Mouse (Mus musculus) embryonic facial prominence, embryonic 13.5 days (tissue): ENCODE data around the gene Diaph3. TPM values are rescaled to one million over a fixed set of nuclear protein-coding genes. Genes with fewer than 3 reads are reported as not detected.
"Not testable (repeated sequence)": the region's sequence is repeated elsewhere in the genome, so short reads cannot be mapped to it uniquely, and the experiment has no call there.

Experiments used
- ATAC-seq: fragments of 200-750 bp; cut with Nextera tagmentation; 2 replicates; pipeline ENCODE4 v1.8.0; 2017; ENCODE audit warnings: low read depth; ENCODE audit not compliant: insufficient number of reproducible peaks, insufficient read depth, low FRiP score, low TSS enrichment
- H3K27ac ChIP-seq: fragments of 300-500 bp; sonication (generic); 2 replicates; pipeline ENCODE4 v1.5.1; 2015; ENCODE audit warnings: moderate library complexity, mild to moderate bottlenecking, inconsistent platforms
- H3K27me3 ChIP-seq: fragments of 300-500 bp; sonication (generic); 2 replicates; pipeline ENCODE4 v1.6.1; 2015; ENCODE audit warnings: mild to moderate bottlenecking, inconsistent platforms
- H3K36me3 ChIP-seq: fragments of 300-500 bp; sonication (generic); 2 replicates; pipeline ENCODE4 v1.6.1; 2015; ENCODE audit warnings: mild to moderate bottlenecking, inconsistent platforms
- H3K4me1 ChIP-seq: fragments of 300-500 bp; sonication (generic); 2 replicates; pipeline ENCODE4 v1.6.1; 2015; ENCODE audit warnings: inconsistent platforms
- H3K4me2 ChIP-seq: fragments of 300-500 bp; sonication (generic); 2 replicates; pipeline ENCODE4 v1.6.1; 2015; ENCODE audit warnings: moderate library complexity, mild to moderate bottlenecking, inconsistent platforms
- H3K4me3 ChIP-seq: fragments of 300-500 bp; sonication (generic); 2 replicates; pipeline ENCODE4 v1.5.1; 2015; ENCODE audit warnings: mild to moderate bottlenecking, inconsistent platforms
- H3K9ac ChIP-seq: fragments of 300-500 bp; sonication (generic); 2 replicates; pipeline ENCODE4 v1.6.1; 2015; ENCODE audit warnings: mild to moderate bottlenecking, inconsistent platforms
- H3K9me3 ChIP-seq: fragments of 300-500 bp; sonication (generic); 2 replicates; pipeline ENCODE4 v1.6.1; 2016; ENCODE audit warnings: inconsistent platforms
- WGBS: fragments of 180-500 bp; shearing (Covaris S2); methylation state at CpG from one replicate; pipeline ENCODE4 v1.1.7; 2015; ENCODE audit warnings: mixed read lengths; 5-methylcytosine and 5-hydroxymethylcytosine counted together
- polyA plus RNA-seq: library from polyadenylated mRNA; unstranded; fragments of >200 nt; fragmentation: Nextera tagmentation; extraction: Ambion mirVana; gene quantifications from 2 replicates; pipeline ENCODE4 v1.2.1, GENCODE M21; 2015

Diaph3 gene
- polyA plus RNA-seq, 1 experiment from 2014 or later = 14.8 TPM

GRCm38 (mm10) chr14:87123091-87123490 is 17.9 kb downstream of the Diaph3 start:
- H3K4me3 ChIP-seq = no peak overlapping the region
- no peak overlapping the region for H3K27ac ChIP-seq
- WGBS = 89% methylated on average over 15 of the region's 15 CpGs
- peaks cover 8% of the 10 kb centered on the region; the same call in 1 of the 2 replicates for H3K4me1 ChIP-seq
- no peak for ATAC-seq
- H3K4me2 ChIP-seq = no peak overlapping the region
- H3K36me3 ChIP-seq = no peaks in the 10 kb centered on the region
- H3K9me3 ChIP-seq = no peaks in the 10 kb centered on the region
- H3K27me3 ChIP-seq = no peaks in the 10 kb centered on the region
- no peak overlapping the region for H3K9ac ChIP-seq

GRCm38 (mm10) chr14:87121868-87122267 is 19.2 kb downstream of the Diaph3 start:
- WGBS = 16% methylated on average over 6 of the region's 6 CpGs
- Histone ChIP-seq H3K9me3 (no peaks in the 10 kb centered on the region), H3K4me2 (no peak overlapping the region), H3K36me3 (no peaks in the 10 kb centered on the region), H3K27ac (no peak overlapping the region), H3K4me3 (no peak overlapping the region), H3K4me1 (peaks cover 8% of the 10 kb centered on the region; the same call in 1 of the 2 replicates), H3K9ac (no peak overlapping the region), H3K27me3 (no peaks in the 10 kb centered on the region)
- ATAC-seq = no peak

- Histone ChIP-seq H3K27ac (no peak overlapping the region), H3K9me3 (no peaks in the 10 kb centered on the region), H3K4me1 (peaks cover 7% of the 10 kb centered on the region; the same call in 1 of the 2 replicates), H3K9ac (no peak overlapping the region), H3K4me2 (no peak overlapping the region), H3K4me3 (no peak overlapping the region), H3K27me3 (no peaks in the 10 kb centered on the region), H3K36me3 (no peaks in the 10 kb centered on the region)
- no peak for ATAC-seq
- WGBS = 11% methylated on average over 2 of the region's 2 CpGs
These were observed 30.4 kb downstream of the Diaph3 start for GRCm38 (mm10) chr14:87110634-87111033.

GRCm38 (mm10) chr14:87099380-87100088 is 41.5 kb downstream of the Diaph3 start:
- no peak for ATAC-seq
- 89% methylated on average over 1 of the region's 1 CpGs for WGBS
- H3K9ac ChIP-seq = no peak overlapping the region

GRCm38 (mm10) chr14:87098093-87098492 is 42.9 kb downstream of the Diaph3 start:
- Histone ChIP-seq H3K4me2 (no peak overlapping the region), H3K4me3 (no peak overlapping the region), H3K9ac (no peak overlapping the region), H3K4me1 (no peaks in the 10 kb centered on the region), H3K36me3 (no peaks in the 10 kb centered on the region), H3K9me3 (no peaks in the 10 kb centered on the region), H3K27me3 (no peaks in the 10 kb centered on the region), H3K27ac (no peak overlapping the region)
- ATAC-seq = no peak
- 83% methylated on average over 2 of the region's 2 CpGs for WGBS

More at GRCm38 (mm10) chr14:87099380-87100088, 41.5 kb downstream of the Diaph3 start:
- Histone ChIP-seq H3K4me2 (no peak overlapping the region), H3K27me3 (no peaks in the 10 kb centered on the region), H3K27ac (no peak overlapping the region), H3K36me3 (no peaks in the 10 kb centered on the region), H3K4me3 (no peak overlapping the region), H3K4me1 (no peaks in the 10 kb centered on the region), H3K9me3 (no peaks in the 10 kb centered on the region)

GRCm38 (mm10) chr14:87091522-87091921 is 49.5 kb downstream of the Diaph3 start:
- no peaks in the 10 kb centered on the region for H3K4me1 ChIP-seq
- no peak for ATAC-seq
- 88% methylated on average over 3 of the region's 3 CpGs for WGBS

GRCm38 (mm10) chr14:87091108-87091507 is 49.9 kb downstream of the Diaph3 start:
- Histone ChIP-seq H3K9ac (no peak overlapping the region), H3K27ac (no peak overlapping the region), H3K9me3 (no peaks in the 10 kb centered on the region), H3K36me3 (no peaks in the 10 kb centered on the region), H3K4me2 (no peak overlapping the region), H3K27me3 (no peaks in the 10 kb centered on the region), H3K4me3 (no peak overlapping the region), H3K4me1 (no peaks in the 10 kb centered on the region)
- 83% methylated on average over 5 of the region's 5 CpGs for WGBS
- no peak for ATAC-seq

More at GRCm38 (mm10) chr14:87091522-87091921, 49.5 kb downstream of the Diaph3 start:
- no peak overlapping the region for H3K27ac ChIP-seq
- no peaks in the 10 kb centered on the region for H3K36me3 ChIP-seq
- no peaks in the 10 kb centered on the region for H3K9me3 ChIP-seq
- H3K27me3 ChIP-seq = no peaks in the 10 kb centered on the region
- H3K4me2 ChIP-seq = no peak overlapping the region
- H3K9ac ChIP-seq = no peak overlapping the region
- H3K4me3 ChIP-seq = no peak overlapping the region

- no peaks in the 10 kb centered on the region for H3K9me3 ChIP-seq
- no peak overlapping the region for H3K4me2 ChIP-seq
- no peaks in the 10 kb centered on the region for H3K36me3 ChIP-seq
- ATAC-seq = no peak
- H3K4me1 ChIP-seq = no peaks in the 10 kb centered on the region
- no peak overlapping the region for H3K9ac ChIP-seq
- H3K4me3 ChIP-seq = no peak overlapping the region
- H3K27me3 ChIP-seq = no peaks in the 10 kb centered on the region
- H3K27ac ChIP-seq = no peak overlapping the region
- 81% methylated on average over 4 of the region's 4 CpGs for WGBS
These were observed 52.1 kb downstream of the Diaph3 start for GRCm38 (mm10) chr14:87088928-87089327.

- Histone ChIP-seq H3K4me1 (no peaks in the 10 kb centered on the region), H3K36me3 (no peaks in the 10 kb centered on the region), H3K4me2 (no peak overlapping the region), H3K9ac (no peak overlapping the region), H3K27me3 (no peaks in the 10 kb centered on the region), H3K27ac (no peak overlapping the region), H3K9me3 (no peaks in the 10 kb centered on the region), H3K4me3 (no peak overlapping the region)
- WGBS = 90% methylated on average over 5 of the region's 5 CpGs
- no peak for ATAC-seq
These were observed 52.6 kb downstream of the Diaph3 start for GRCm38 (mm10) chr14:87088456-87088855.

- no peak overlapping the region for H3K9ac ChIP-seq
- no peaks in the 10 kb centered on the region for H3K27me3 ChIP-seq
- H3K4me2 ChIP-seq = no peak overlapping the region
- no peaks in the 10 kb centered on the region for H3K4me1 ChIP-seq
- no peaks in the 10 kb centered on the region for H3K36me3 ChIP-seq
- H3K4me3 ChIP-seq = no peak overlapping the region
- no peaks in the 10 kb centered on the region for H3K9me3 ChIP-seq
- WGBS = 71% methylated on average over 1 of the region's 1 CpGs
- no peak for ATAC-seq
- no peak overlapping the region for H3K27ac ChIP-seq
These were observed 53.0 kb downstream of the Diaph3 start for GRCm38 (mm10) chr14:87087996-87088395.

GRCm38 (mm10) chr14:87084906-87085305 is 56.1 kb downstream of the Diaph3 start:
- not testable (repeated sequence) for ATAC-seq, H3K36me3 ChIP-seq, H3K4me2 ChIP-seq, H3K9ac ChIP-seq, H3K9me3 ChIP-seq, H3K4me3 ChIP-seq, H3K27ac ChIP-seq, H3K4me1 ChIP-seq, H3K27me3 ChIP-seq
- 71% methylated on average over 8 of the region's 8 CpGs for WGBS

- no peak for ATAC-seq
- H3K36me3 ChIP-seq = no peaks in the 10 kb centered on the region
- 64% methylated on average over 6 of the region's 6 CpGs for WGBS
- H3K4me1 ChIP-seq = no peaks in the 10 kb centered on the region
- H3K9me3 ChIP-seq = no peaks in the 10 kb centered on the region
- no peak overlapping the region for H3K27ac ChIP-seq
- no peak overlapping the region for H3K4me2 ChIP-seq
- H3K4me3 ChIP-seq = no peak overlapping the region
- no peaks in the 10 kb centered on the region for H3K27me3 ChIP-seq
- no peak overlapping the region for H3K9ac ChIP-seq
These were observed 57.1 kb downstream of the Diaph3 start for GRCm38 (mm10) chr14:87083911-87084310.
